Mouse (Mus musculus) MEL (cell line): ENCODE results near the gene Ccl26. TPM values are rescaled to one million over a fixed set of nuclear protein-coding genes. Genes with fewer than 3 reads are reported as not detected.

Experiments
- DNase-seq: peaks from one replicate; pipeline ENCODE4 v3.0.0; 2011; ENCODE audit warnings: low read depth, low spot score
- H3K27ac ChIP-seq: 2 replicates; pipeline ENCODE4 v1.5.1; 2012; ENCODE audit warnings: low read depth, mild to moderate bottlenecking, control low read depth, low read length, moderate library complexity; ENCODE audit not compliant: control insufficient read depth
- H3K27me3 ChIP-seq, 2 experiments: fragments of 150-350 bp in 1 of 2; sonication (generic) in 1 of 2; 2 replicates each; pipeline ENCODE4 v1.6.1; 2012; ENCODE audit warnings: low read length in 2 of 2, mild to moderate bottlenecking in 2 of 2, improper control_type of control experiment in 1 of 2, moderate library complexity in 1 of 2; ENCODE audit not compliant: insufficient read depth in 2 of 2, control insufficient read depth in 1 of 2
- H3K36me3 ChIP-seq, 2 experiments: 2 replicates each; pipeline ENCODE4 v1.6.1; 2012 to 2014; ENCODE audit warnings: low read length in 2 of 2, improper control_type of control experiment in 1 of 2, inconsistent platforms in 1 of 2, mild to moderate bottlenecking in 1 of 2; ENCODE audit not compliant: insufficient read depth in 2 of 2, control insufficient read depth in 1 of 2
- H3K4me1 ChIP-seq, 2 experiments: fragments of 150-350 bp in 1 of 2; sonication (generic) in 1 of 2; 2 replicates each; pipeline ENCODE4 v1.6.1; 2012; ENCODE audit warnings: low read length in 2 of 2, improper control_type of control experiment in 1 of 2, mild to moderate bottlenecking in 1 of 2; ENCODE audit not compliant: insufficient read depth in 2 of 2, control insufficient read depth in 1 of 2
- H3K4me3 ChIP-seq, 2 experiments: fragments of 150-350 bp in 1 of 2; sonication (generic) in 1 of 2; 2 replicates each; pipeline ENCODE4 v1.5.1; 2012; ENCODE audit warnings: low read depth in 2 of 2, low read length in 2 of 2, mild to moderate bottlenecking in 2 of 2, moderate library complexity in 2 of 2, control low read depth in 1 of 2, improper control_type of control experiment in 1 of 2; ENCODE audit not compliant: control insufficient read depth in 1 of 2, insufficient read depth in 1 of 2
- H3K79me2 ChIP-seq: 2 replicates; pipeline ENCODE4 v1.6.1; 2012; ENCODE audit warnings: mild to moderate bottlenecking, low read length, moderate library complexity; ENCODE audit not compliant: control insufficient read depth, poor library complexity, insufficient read depth
- H3K9ac ChIP-seq: 2 replicates; pipeline ENCODE4 v1.6.1; 2012; ENCODE audit warnings: low read depth, mild to moderate bottlenecking, control low read depth, low read length, moderate library complexity; ENCODE audit not compliant: control insufficient read depth, poor library complexity, severe bottlenecking
- H3K9me3 ChIP-seq: fragments of 150-350 bp; sonication (generic); replicated peaks from 2 replicates; pipeline ENCODE4 v1.6.1; 2012; ENCODE audit warnings: mild to moderate bottlenecking, low read length, improper control_type of control experiment, moderate library complexity; ENCODE audit not compliant: insufficient read depth
- BHLHE40 ChIP-seq: IDR thresholded peaks from 2 replicates; pipeline ENCODE4 v1.6.1; 2012; ENCODE audit warnings: low read depth, mild to moderate bottlenecking, inconsistent platforms, low read length, improper control_type of control experiment, borderline replicate concordance
- CHD2 ChIP-seq: IDR thresholded peaks from 2 replicates; pipeline ENCODE4 v1.6.1; 2011; ENCODE audit warnings: low read length, improper control_type of control experiment
- CTCF ChIP-seq, 3 experiments: IDR thresholded peaks in 2 of 3; conservative IDR thresholded peaks in 1 of 3; 2 replicates each; pipeline ENCODE4 v1.5.1; 2011 to 2012; ENCODE audit warnings: low read length in 3 of 3, low read depth in 2 of 3, mild to moderate bottlenecking in 2 of 3, improper control_type of control experiment in 1 of 3, inconsistent platforms in 1 of 3, mixed read lengths in 1 of 3, moderate library complexity in 1 of 3; ENCODE audit not compliant: control insufficient read depth in 1 of 3, insufficient read depth in 1 of 3, poor library complexity in 1 of 3, severe bottlenecking in 1 of 3
- ELF1 ChIP-seq: IDR thresholded peaks from 2 replicates; pipeline ENCODE4 v1.6.1; 2014; ENCODE audit warnings: low read depth, mild to moderate bottlenecking, inconsistent platforms, low read length, improper control_type of control experiment, moderate library complexity
- EP300 ChIP-seq, 2 experiments: IDR thresholded peaks; 2 replicates each; pipeline ENCODE4 v1.6.1; 2011; ENCODE audit warnings: improper control_type of control experiment in 2 of 2, low read length in 2 of 2, low read depth in 1 of 2, mild to moderate bottlenecking in 1 of 2
- GATA1 ChIP-seq: IDR thresholded peaks from 2 replicates; pipeline ENCODE4 v1.6.1; 2011; ENCODE audit warnings: low read depth, low read length, improper control_type of control experiment
- KAT2A ChIP-seq: conservative IDR thresholded peaks from 2 replicates; pipeline ENCODE4 v1.6.1; 2012; ENCODE audit warnings: low read depth, low read length, improper control_type of control experiment, inconsistent platforms
- MAFK ChIP-seq: IDR thresholded peaks from 2 replicates; pipeline ENCODE4 v1.6.1; 2011; ENCODE audit warnings: low read depth, mild to moderate bottlenecking, low read length, improper control_type of control experiment, borderline replicate concordance
- MAZ ChIP-seq: IDR thresholded peaks from 2 replicates; pipeline ENCODE4 v1.6.1; 2012; ENCODE audit warnings: low read depth, mild to moderate bottlenecking, inconsistent platforms, low read length, improper control_type of control experiment
- MEF2A ChIP-seq: IDR thresholded peaks from 2 replicates; pipeline ENCODE4 v1.6.1; 2014; ENCODE audit warnings: low read depth, mild to moderate bottlenecking, inconsistent platforms, low read length, improper control_type of control experiment; ENCODE audit not compliant: poor library complexity, insufficient replicate concordance, severe bottlenecking; ENCODE audit errors: extremely low read depth
- MXI1 ChIP-seq: IDR thresholded peaks from 2 replicates; pipeline ENCODE4 v1.6.1; 2011; ENCODE audit warnings: mild to moderate bottlenecking, low read depth, low read length, improper control_type of control experiment
- MYB ChIP-seq: IDR thresholded peaks from 2 replicates; pipeline ENCODE4 v1.6.1; 2011; ENCODE audit warnings: mild to moderate bottlenecking, low read depth, low read length, improper control_type of control experiment
- MYC ChIP-seq: IDR thresholded peaks from 2 replicates; pipeline ENCODE4 v1.6.1; 2011; ENCODE audit warnings: low read depth, mild to moderate bottlenecking, low read length, improper control_type of control experiment, moderate library complexity
- NELFE ChIP-seq: IDR thresholded peaks from 2 replicates; pipeline ENCODE4 v1.6.1; 2011; ENCODE audit warnings: low read depth, low read length, improper control_type of control experiment
- POLR2A ChIP-seq, 2 experiments: IDR thresholded peaks; 2 replicates each; pipeline ENCODE4 v1.6.1; 2011 to 2012; ENCODE audit warnings: low read length in 2 of 2, mild to moderate bottlenecking in 2 of 2, control low read depth in 1 of 2, improper control_type of control experiment in 1 of 2, low read depth in 1 of 2, moderate library complexity in 1 of 2; ENCODE audit not compliant: control insufficient read depth in 1 of 2, insufficient read depth in 1 of 2, poor library complexity in 1 of 2
- RAD21 ChIP-seq: IDR thresholded peaks from 2 replicates; pipeline ENCODE4 v1.6.1; 2011; ENCODE audit warnings: mild to moderate bottlenecking, low read depth, low read length, improper control_type of control experiment
- RCOR1 ChIP-seq: IDR thresholded peaks from 2 replicates; pipeline ENCODE4 v1.6.1; 2012; ENCODE audit warnings: low read depth, mild to moderate bottlenecking, inconsistent platforms, low read length, improper control_type of control experiment
- TBP ChIP-seq: IDR thresholded peaks from 2 replicates; pipeline ENCODE4 v1.8.0; 2011; ENCODE audit warnings: low read depth, low read length, improper control_type of control experiment
- TCF12 ChIP-seq: IDR thresholded peaks from 2 replicates; pipeline ENCODE4 v1.6.1; 2014; ENCODE audit warnings: low read depth, mild to moderate bottlenecking, inconsistent platforms, low read length, improper control_type of control experiment, moderate library complexity
- ZMIZ1 ChIP-seq: IDR thresholded peaks from 2 replicates; pipeline ENCODE4 v1.6.1; 2012; ENCODE audit warnings: low read depth, mild to moderate bottlenecking, inconsistent platforms, low read length, improper control_type of control experiment, moderate library complexity
- ZNF384 ChIP-seq: IDR thresholded peaks from 2 replicates; pipeline ENCODE4 v1.6.1; 2012; ENCODE audit warnings: low read depth, mild to moderate bottlenecking, inconsistent platforms, low read length, improper control_type of control experiment
- polyA plus RNA-seq, 2 experiments: library from polyadenylated mRNA; stranded (reverse) in 1 of 2; unstranded in 1 of 2; fragments of >175 nt in 1 of 2; fragments of >200 nt in 1 of 2; gene quantifications; 2 replicates each; pipeline versions ENCODE4 v1.2.1 to v1.2.4; 2012; ENCODE audit warnings: low replicate concordance in 2 of 2, low read depth in 1 of 2; ENCODE audit not compliant: insufficient read length in 2 of 2, insufficient read depth in 1 of 2, missing spikeins in 1 of 2
- total RNA-seq: library from RNA; depleted of rRNA; stranded (reverse); fragments of 300-350 nt; gene quantifications from 2 replicates; pipeline ENCODE4 v1.2.3, GENCODE M21; 2012

Ccl26 gene
- total and polyA plus RNA-seq, 3 experiments: not detected

DNA sequence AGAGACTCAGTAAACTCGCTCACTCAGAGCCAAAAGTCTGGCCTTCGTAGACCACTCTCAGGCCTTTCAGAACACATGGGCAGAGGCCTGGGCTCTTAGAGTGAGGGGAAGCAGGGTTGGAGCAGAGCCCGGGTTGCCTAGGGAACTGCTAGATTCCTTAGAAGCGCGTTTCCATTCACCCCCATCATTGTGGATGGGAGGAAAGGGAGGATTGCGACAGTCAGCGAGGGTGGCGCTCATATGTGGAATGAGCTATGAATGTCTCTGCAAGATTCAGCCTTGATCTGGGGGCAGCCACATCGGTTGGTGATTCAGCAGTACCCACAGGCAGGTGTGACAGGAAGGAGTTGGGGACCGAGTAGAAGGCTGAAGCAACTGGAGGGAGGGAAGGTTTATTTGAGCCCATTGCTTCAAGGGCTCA lies 16.0 kb upstream of the Ccl26 start:
- no peak for TF ChIP-seq NELFE
- TF ChIP-seq EP300 (IDR thresholded peaks at IDR 0.05; ENCODE audit: low read depth in 1 of 2, low read length in 2 of 2): no peak
- no peak for TF ChIP-seq MYC
- no peak for TF ChIP-seq MXI1
- TF ChIP-seq CHD2: no peak
- TF ChIP-seq MAFK: no peak
- TF ChIP-seq BHLHE40: no peak
- no peak for TF ChIP-seq GATA1
- TF ChIP-seq RAD21: no peak
- Histone ChIP-seq H3K9ac (no peak overlapping the region), H3K27me3 (no peaks in the 10 kb centered on the region), H3K79me2 (no peaks in the 10 kb centered on the region), H3K9me3 (no peaks in the 10 kb centered on the region), H3K36me3 (no peaks in the 10 kb centered on the region), H3K27ac (no peak overlapping the region), H3K4me1 (no peaks in the 10 kb centered on the region), H3K4me3 (no peak overlapping the region)
- DNase-seq: no peak

DNA sequence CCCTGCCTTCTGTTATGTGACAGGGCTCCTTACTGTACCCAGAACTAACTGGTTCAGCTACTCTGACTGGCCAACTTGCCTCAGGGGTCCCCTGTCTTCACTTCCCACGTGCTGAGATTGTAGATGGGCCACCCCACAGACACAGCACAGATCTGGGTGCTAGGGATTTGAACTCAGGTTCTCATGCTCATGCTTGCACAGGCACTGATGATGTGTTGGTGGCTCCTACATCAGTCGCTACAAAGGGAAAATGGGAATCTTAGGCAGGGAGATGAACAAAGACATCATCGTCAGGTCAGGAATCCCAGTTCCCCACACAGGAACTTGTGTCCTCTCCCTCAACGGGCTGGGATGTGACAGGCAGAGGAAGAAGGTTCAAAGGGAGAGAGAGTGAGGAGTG lies 12.7 kb upstream of the Ccl26 start:
- no peak for DNase-seq
- Histone ChIP-seq H3K4me1 (peaks cover 0 to 4% of the 10 kb centered on the region in 2 experiments; a peak in 1 of 4 replicates), H3K36me3 (no peaks in the 10 kb centered on the region), H3K9ac (no peak overlapping the region), H3K79me2 (no peaks in the 10 kb centered on the region), H3K9me3 (no peaks in the 10 kb centered on the region), H3K27me3 (no peaks in the 10 kb centered on the region), H3K27ac (no peak overlapping the region), H3K4me3 (no peak overlapping the region)
- TF ChIP-seq MAZ: no peak
- TF ChIP-seq CHD2: no peak
- no peak for TF ChIP-seq MYB
- TF ChIP-seq CTCF (IDR thresholded peaks at IDR 0.05 in 2 of 3, conservative IDR thresholded peaks at IDR 0.05 in 1 of 3; ENCODE audit: control insufficient read depth in 1 of 3, insufficient read depth in 1 of 3, low read depth in 2 of 3, low read length in 3 of 3, poor library complexity in 1 of 3, severe bottlenecking in 1 of 3): no peak
- no peak for TF ChIP-seq ZNF384
- TF ChIP-seq KAT2A: no peak
- TF ChIP-seq MEF2A: no peak
- TF ChIP-seq NELFE: no peak
- TF ChIP-seq MAFK: no peak
- no peak for TF ChIP-seq TCF12
- no peak for TF ChIP-seq ZMIZ1
- TF ChIP-seq RCOR1: no peak
- no peak for TF ChIP-seq TBP
- no peak for TF ChIP-seq POLR2A (IDR thresholded peaks at IDR 0.05; ENCODE audit: control insufficient read depth in 1 of 2, insufficient read depth in 1 of 2, low read depth in 1 of 2, low read length in 2 of 2, poor library complexity in 1 of 2)
- no peak for TF ChIP-seq ELF1
